Mouse (Mus musculus) bone marrow macrophage, adult 2 months (primary cell): Measurements from ENCODE around the gene Bcl2l1.

ENCODE experiments used
- CTCF ChIP-seq: IDR thresholded peaks from 2 replicates; pipeline ENCODE4 v1.5.1; 2012; ENCODE audit warnings: low read depth, mild to moderate bottlenecking, low read length, moderate library complexity
- POLR2A ChIP-seq: IDR thresholded peaks from 2 replicates; pipeline ENCODE4 v1.6.1; 2012; ENCODE audit warnings: mild to moderate bottlenecking, low read depth, low read length, borderline replicate concordance

DNA sequence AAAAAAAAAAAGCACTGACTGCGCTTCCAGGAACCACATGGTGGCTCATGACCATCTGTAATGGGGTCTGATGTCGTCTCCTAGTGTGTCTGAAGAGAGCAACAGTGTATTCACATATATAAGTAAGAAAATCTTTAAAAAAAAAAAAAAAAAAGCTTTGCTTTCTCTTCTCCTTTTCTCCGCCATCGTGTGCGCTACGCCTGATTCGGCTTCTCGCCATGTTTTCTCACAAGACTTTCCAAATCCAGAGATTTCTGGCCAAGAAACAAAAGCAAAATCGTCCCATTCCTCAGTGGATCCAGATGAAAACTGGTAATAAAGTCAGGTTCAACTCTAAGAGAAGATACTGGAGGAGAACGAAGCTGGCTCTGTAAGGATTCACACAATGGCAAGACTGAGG lies 29.2 kb downstream of the Bcl2l1 start:
- no peak for TF ChIP-seq POLR2A
- TF ChIP-seq CTCF, result no peak
